Mouse (Mus musculus) thymus, postnatal 10 days (tissue): ENCODE measurements around the gene Usp22.
A peak's percentile ranks its signal among the peaks of the same experiment; 100 is the strongest.
"Not testable (repeated sequence)": the region's sequence is repeated elsewhere in the genome, so short reads cannot be mapped to it uniquely, and the experiment has no call there.

Experiments
- DNase-seq, 2 experiments: peaks; one replicate each; pipeline ENCODE4 v3.0.0; 2021; ENCODE audit warnings: low spot score in 2 of 2

The Usp22 gene

DNA sequence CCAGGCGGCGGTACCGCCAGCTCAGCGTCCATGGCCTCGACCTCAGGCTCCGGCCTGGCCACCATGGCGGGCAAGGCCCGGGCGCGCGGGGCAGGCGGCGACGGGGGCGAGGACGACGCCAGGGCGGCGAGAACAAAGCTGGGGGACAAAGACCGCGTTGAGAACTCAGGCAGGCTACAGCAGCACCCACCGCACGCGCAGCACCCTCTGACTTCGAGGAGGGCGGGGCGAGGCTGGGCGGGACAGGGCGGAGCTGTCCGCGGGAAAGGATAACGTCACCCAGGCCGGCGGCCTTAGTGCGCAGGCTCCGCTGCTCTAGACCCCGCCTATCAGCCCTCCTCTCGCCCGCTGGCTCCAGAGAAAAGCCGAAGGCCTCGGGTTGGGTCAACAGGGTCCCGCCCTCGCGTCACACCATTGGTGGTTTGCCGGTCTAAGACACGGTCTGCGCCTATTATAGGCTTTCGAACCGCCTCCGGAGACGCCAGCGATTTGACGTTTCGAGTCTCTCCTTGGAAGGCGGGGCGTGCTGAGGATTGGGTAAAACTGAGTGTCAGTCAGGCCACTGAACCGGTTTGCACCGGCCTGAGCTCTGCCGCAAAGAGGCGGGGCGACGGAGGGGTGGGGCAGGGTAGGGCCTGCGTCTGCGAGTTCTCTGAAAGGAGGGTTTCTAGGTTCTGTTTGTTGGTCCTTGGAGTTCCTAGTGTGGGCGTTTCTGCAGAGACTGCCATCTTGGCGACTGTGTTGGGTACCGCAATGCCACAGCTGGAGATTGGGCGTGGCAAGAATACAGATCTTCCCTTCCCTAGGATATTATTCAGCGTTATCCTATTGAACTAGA lies at the start of gene Usp22:
TSS of gene Usp22 (minus strand) at position 235 of the 838 bp plus-strand sequence.
- peak; percentile 98 to 100 for DNase-seq

GRCm38 (mm10) chr11:61224234-61224744 lies 49.4 kb upstream of the Usp22 start:
- no peak for DNase-seq

- DNase-seq = no peak
Measured at GRCm38 (mm10) chr11:61222971-61223745, 48.3 kb upstream of the Usp22 start.

GRCm38 (mm10) chr11:61222007-61222406 lies 47.2 kb upstream of the Usp22 start:
- DNase-seq = no peak

DNA sequence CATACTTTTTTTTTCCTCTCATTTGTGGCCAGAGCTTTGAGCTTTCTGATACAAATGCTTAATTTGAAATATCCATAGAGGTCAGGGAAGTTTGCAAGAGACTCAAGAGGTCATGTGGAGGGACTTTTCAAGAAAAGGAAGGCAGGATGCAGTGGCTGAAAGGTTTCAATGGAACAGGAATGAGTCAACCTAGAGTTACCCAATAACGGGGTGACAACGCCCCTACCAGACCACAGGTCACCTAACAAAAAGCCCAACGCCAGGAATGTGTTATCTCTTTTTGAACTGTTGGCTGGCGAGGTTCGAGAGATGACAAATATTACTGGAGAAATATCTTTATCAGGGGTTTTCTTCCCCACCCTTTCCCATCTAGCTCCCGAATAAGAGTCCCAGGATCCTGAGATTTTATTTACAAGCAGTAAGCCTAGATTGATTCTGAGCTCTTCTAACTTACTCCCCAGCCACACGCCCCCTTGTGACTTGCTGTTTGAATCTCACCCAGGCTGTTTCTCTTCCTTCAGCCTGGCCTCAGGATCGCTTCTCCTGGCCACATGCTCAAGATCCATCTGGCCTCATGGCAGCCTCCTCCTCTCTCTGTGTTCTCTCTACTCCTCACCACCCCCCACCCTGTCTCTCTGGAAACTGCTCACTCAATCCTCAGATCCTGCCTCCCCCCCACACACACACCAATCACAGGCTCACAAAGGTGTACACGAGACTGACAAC lies 45.5 kb upstream of the Usp22 start:
- DNase-seq = no peak

- DNase-seq = no peak
Measured at GRCm38 (mm10) chr11:61215936-61216335, 41.1 kb upstream of the Usp22 start.

DNA sequence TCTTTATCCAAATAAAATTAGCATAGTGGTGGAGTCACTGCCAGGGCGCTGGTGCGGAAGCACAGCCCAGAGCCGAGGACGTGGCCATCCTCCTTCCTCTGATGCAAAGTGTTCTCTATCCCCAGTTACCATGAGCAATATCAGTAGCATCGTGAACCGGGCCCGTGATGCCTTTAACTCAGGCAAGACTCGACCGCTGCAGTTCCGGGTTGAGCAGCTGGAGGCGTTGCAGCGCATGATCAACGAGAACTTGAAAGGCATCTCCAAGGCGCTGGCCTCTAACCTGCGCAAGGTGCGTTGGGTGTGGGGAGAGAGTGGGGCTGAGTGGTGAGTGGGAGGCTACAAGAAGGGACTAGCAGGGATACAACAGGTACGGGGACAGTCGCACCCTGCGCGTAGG lies 37.2 kb upstream of the Usp22 start:
- peak; percentile 11 for DNase-seq

- DNase-seq = no peak
Measured at GRCm38 (mm10) chr11:61208316-61208715, 33.5 kb upstream of the Usp22 start.

DNA sequence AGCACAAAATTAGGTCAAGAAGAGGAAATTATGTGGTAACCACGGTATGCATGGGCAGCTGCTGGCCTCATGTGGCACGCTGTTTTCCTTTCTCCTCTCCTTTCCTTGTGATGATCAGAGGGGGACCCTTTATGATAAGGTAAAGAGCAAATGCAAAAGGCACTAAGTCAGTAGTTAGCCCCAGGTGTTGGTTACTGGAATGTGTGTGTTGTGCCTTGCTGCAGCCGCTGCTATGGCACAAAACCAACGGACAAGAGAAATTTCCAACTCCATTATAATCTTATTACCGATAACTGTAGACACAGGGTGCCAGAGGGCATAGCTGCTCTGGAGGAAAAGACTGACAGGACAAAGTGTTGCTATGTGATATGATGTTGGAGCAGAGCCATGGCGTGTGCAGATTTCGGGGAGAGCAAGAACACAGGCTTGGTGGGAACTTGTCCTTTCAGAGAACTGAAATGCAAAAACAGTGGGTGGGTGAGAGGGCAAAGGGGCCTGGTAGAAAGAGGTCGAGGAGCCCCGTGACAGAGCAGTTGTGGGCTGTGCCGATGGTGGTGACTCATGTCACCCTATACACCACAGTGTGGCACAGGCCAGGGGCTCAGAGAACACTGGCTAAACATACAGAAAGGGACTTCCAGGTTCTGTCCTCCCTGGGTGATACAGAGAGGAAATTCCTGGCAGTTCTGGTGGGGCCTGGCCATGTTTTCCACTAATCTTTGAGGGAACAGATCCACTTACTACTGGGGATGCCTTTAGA lies 32.8 kb upstream of the Usp22 start, which contains the start of gene Aldh3a1:
TSS of gene Aldh3a1 (plus strand) at position 51 of the 760 bp plus-strand sequence.
- DNase-seq = no peak

DNA sequence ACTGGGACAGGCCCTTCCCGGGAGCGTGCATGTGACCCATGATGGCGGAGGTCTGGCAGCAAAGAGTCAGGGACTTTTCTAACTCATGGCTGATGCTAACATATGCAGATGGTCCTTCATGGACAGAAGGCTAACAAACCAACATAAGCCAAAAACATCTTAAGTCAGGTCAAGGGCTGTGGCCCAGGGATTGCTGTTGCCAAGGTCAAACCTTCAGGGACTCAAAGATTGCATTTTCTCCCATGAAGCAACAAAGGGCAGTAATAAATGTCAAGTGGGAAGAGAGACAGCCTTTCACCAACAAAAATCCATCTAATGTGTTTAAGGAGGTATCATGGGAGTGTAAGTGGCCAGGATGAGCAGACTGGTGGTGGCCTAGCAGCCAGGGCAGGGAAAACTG lies 31.3 kb upstream of the Usp22 start:
- DNase-seq = no peak

DNA sequence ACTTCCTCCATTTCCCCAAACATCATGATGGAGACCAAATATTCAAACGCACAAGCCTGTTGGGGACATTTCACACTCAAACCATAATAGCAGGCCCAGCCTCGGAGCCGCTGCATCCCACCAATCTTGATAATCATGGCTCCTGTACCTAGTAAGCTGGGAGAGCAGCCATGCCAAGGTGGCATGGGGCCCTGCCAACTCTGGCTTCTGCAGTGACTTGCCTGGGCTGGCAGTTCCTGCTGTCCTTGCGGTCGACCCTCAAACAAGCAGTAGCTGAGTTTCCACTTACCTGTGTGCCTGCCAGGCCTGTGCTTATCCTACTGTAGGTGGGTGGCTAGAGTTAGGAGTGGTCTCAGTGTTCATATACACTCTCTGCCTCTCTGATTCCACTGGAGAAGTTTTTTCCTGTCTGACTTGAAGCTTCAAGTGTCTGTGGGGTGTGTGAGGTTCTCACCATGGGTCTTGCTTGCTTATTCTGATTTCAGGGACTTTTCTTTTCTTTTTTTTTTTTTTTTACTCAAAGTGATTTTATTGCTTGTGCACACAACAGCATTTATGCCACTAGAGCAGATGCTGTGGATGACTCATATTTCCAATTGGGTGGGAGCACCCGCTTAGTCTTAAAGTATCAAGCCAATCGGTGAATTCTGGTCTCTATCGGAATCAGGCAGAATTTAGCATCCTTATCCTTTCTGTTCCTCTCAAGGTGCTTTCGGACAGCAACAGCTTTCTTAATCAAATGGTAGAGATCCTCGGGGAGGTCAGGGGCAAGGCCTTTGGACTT lies 30.5 kb upstream of the Usp22 start:
- no peak for DNase-seq

GRCm38 (mm10) chr11:61202810-61203209 lies 28.0 kb upstream of the Usp22 start:
- no peak for DNase-seq

- DNase-seq = no peak
Measured at GRCm38 (mm10) chr11:61202186-61202585, 27.3 kb upstream of the Usp22 start.

GRCm38 (mm10) chr11:61199620-61200362 lies 24.9 kb upstream of the Usp22 start:
- no peak for DNase-seq

DNA sequence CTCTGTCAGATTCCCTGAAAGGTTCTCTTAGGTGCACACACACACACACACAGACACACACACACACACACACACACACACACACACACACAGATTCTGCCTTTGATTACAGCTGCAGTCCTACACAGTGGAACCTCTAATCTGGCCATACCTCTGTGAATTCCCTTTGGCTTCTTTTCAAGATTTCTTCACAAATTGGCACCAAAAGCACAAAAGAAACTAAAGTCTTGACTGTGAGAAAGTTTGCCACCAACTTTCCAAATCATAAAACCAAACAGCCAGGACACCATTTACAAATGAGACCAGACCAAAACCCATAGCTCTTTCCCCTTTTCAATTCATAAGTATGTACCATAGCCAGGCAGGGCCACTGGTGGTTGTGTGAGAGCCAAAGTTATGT lies 23.1 kb upstream of the Usp22 start:
- no peak for DNase-seq

GRCm38 (mm10) chr11:61196616-61197353 lies 21.9 kb upstream of the Usp22 start:
- DNase-seq = no peak

DNA sequence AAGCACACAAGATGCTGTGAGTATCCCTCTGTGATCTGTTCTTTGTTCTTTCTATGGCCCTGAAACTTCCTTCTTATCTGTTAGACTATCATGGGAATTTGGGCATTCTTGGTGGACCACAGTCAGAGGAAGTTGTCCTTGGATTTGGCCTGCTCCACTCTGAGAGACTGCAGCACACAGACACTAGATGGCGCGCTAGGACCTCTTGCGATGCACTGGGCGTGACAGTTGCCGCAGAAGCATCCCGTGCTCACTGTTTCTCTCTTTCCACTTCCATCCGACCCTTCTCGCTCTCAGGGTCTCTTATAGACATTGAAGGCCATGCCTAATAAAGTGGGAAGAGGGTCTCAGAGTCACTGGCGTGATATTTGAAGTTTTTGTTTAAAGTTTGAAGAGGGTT lies 18.5 kb upstream of the Usp22 start:
- DNase-seq = peak; percentile 33 to 82

- no peak for DNase-seq
Measured at GRCm38 (mm10) chr11:61192779-61193178, 17.9 kb upstream of the Usp22 start.

DNA sequence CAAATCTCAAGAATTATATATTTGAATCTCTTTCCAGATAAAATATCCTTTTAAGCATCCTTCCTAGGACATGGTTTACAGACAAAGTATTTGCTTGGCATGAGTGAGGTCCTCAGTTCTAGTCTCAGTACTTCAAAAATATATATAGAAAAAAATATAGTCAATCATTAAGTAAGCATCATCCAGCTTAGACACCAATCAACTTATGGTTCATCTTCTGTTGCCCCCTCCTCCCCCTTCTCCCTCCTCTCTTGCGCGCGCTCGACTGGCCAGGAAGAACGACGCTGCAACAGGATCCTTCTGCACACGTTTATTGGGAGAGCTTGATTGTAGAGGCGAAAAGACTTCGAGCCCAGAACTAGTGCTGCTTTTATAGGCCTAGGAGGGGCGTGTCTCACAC lies 17.3 kb upstream of the Usp22 start:
- DNase-seq = not testable (repeated sequence)
